Mouse (Mus musculus): ENCODE measurements around the gene Nom1. TPM values are rescaled to one million over a fixed set of nuclear protein-coding genes. Genes with fewer than 3 reads are reported as not detected.

The Nom1 gene
- total RNA-seq, 2 experiments from 2014 or later, result 12.9 to 13.3 TPM

Other genes starting within 250 kb of the Nom1 start
- 1 to 10 TPM in 1 of 2 experiments, under 1 TPM in 1; 0.60 to 1.3 TPM for gene Rnf32, start 238.7 kb upstream of the Nom1 start, total RNA-seq (2021)
- gene Lmbr1, start 56.3 kb upstream of the Nom1 start, total RNA-seq (2021), result 10 to 100 TPM; 12.5 to 15.2 TPM
- gene Mnx1, start 43.8 kb downstream of the Nom1 start, total RNA-seq (2021), result not detected
- gene Ube3c, start 134.6 kb downstream of the Nom1 start, total RNA-seq (2021), result 10 to 100 TPM; 37.1 to 40.1 TPM